Mouse (Mus musculus) kidney, adult 9 months (tissue): ENCODE results near the gene Stk40.

Experiments
- DNase-seq: peaks from one replicate; pipeline ENCODE4 v3.0.0; 2022

Stk40 gene

GRCm38 (mm10) chr4:126099365-126099764, 4.4 kb upstream of the Stk40 start:
- no peak for DNase-seq

- DNase-seq, result no peak
These were observed 3.0 kb upstream of the Stk40 start for GRCm38 (mm10) chr4:126100764-126101163.

- DNase-seq, result peak; percentile 68
These were observed 1.5 kb upstream of the Stk40 start for GRCm38 (mm10) chr4:126102061-126102841.

- peak; percentile 90 for DNase-seq
These were observed 638 bp upstream of the Stk40 start for GRCm38 (mm10) chr4:126103057-126103581.

- DNase-seq, result peak; percentile 94
These were observed 711 bp downstream of the Stk40 start for GRCm38 (mm10) chr4:126104261-126105075.

GRCm38 (mm10) chr4:126105131-126105783, 1.5 kb downstream of the Stk40 start:
- DNase-seq, result no peak

- DNase-seq, result peak; percentile 96
These were observed 4.4 kb downstream of the Stk40 start for GRCm38 (mm10) chr4:126108061-126108740.

- DNase-seq, result peak; percentile 37
These were observed 6.0 kb downstream of the Stk40 start for GRCm38 (mm10) chr4:126109613-126110373.

GRCm38 (mm10) chr4:126110374-126111152, 6.8 kb downstream of the Stk40 start:
- DNase-seq, result peak; percentile 90

GRCm38 (mm10) chr4:126111153-126111549, 7.4 kb downstream of the Stk40 start:
- no peak for DNase-seq

GRCm38 (mm10) chr4:126113243-126113642, 9.5 kb downstream of the Stk40 start:
- DNase-seq, result no peak

GRCm38 (mm10) chr4:126113943-126114342, 10.2 kb downstream of the Stk40 start:
- DNase-seq, result peak; percentile 64

GRCm38 (mm10) chr4:126115411-126115810, 11.7 kb downstream of the Stk40 start:
- no peak for DNase-seq

- no peak for DNase-seq
These were observed 12.2 kb downstream of the Stk40 start for GRCm38 (mm10) chr4:126115871-126116521.

- DNase-seq, result no peak
These were observed 13.4 kb downstream of the Stk40 start for GRCm38 (mm10) chr4:126117116-126117515.

GRCm38 (mm10) chr4:126118651-126119050, 14.9 kb downstream of the Stk40 start:
- no peak for DNase-seq

- DNase-seq, result no peak
These were observed 15.3 kb downstream of the Stk40 start for GRCm38 (mm10) chr4:126119051-126119450.

GRCm38 (mm10) chr4:126120052-126120451, 16.3 kb downstream of the Stk40 start:
- no peak for DNase-seq

- DNase-seq, result no peak
These were observed 16.7 kb downstream of the Stk40 start for GRCm38 (mm10) chr4:126120506-126120905.

- no peak for DNase-seq
These were observed 19.7 kb downstream of the Stk40 start for GRCm38 (mm10) chr4:126123309-126124040.
